Mouse (Mus musculus) T-helper 17 cell (primary cell): ENCODE results near the gene Gm21988.

ENCODE experiments used
- in situ Hi-C, 2 experiments: fragments of 300-600 bp; cut with MboI, MseI; formaldehyde crosslinking; loops; 1 replicate in 1 of 2; 2 replicates in 1 of 2; pipeline ENCODE4 v1.15.1; 2025; ENCODE audit warnings: high pct_unique_total_duplicates in 2 of 2

The Gm21988 gene

GRCm38 (mm10) chr11:70189319-70190134 is 50.1 kb downstream of the Gm21988 start:
- in situ Hi-C loops: loop anchor here in 1 of 2 experiments (10.0 kb wide), 1 partner anchor 745 kb away; no protein-coding TSS in a partner anchor
